Mouse (Mus musculus): ENCODE data around the gene Ndufc1. TPM values are rescaled to one million over a fixed set of nuclear protein-coding genes. Genes with fewer than 3 reads are reported as not detected.

Ndufc1 gene
- total RNA-seq, 2 experiments from 2014 or later = 1,012 to 1,143 TPM

Other genes with a start within 250 kb of the Ndufc1 start
- 10 to 100 TPM; 17.0 to 35.4 TPM for gene Noct, start 184.5 kb downstream of the Ndufc1 start, total RNA-seq (2021)
- gene Elf2, start 68.3 kb downstream of the Ndufc1 start, total RNA-seq (2021) = 10 to 100 TPM; 43.5 to 43.6 TPM
- under 1 TPM; 0.24 to 0.29 TPM for gene Mgarp, start 12.2 kb downstream of the Ndufc1 start, total RNA-seq (2021)
- gene Naa15, start 6.2 kb upstream of the Ndufc1 start, total RNA-seq (2021) = 10 to 100 TPM; 37.9 to 55.4 TPM
- gene Rab33b, start 74.9 kb upstream of the Ndufc1 start, total RNA-seq (2021) = 1 to 10 TPM; 8.1 to 9.5 TPM
- 100 to 1,000 TPM; 113 to 116 TPM for gene Setd7, start 151.9 kb upstream of the Ndufc1 start, total RNA-seq (2021)